Mouse (Mus musculus) kidney, adult 11 months (tissue): Measurements from ENCODE around the gene Tmbim1.
"Not testable (repeated sequence)": the region's sequence is repeated elsewhere in the genome, so short reads cannot be mapped to it uniquely, and the experiment has no call there.

Source experiments
- DNase-seq: peaks from one replicate; pipeline ENCODE4 v3.0.0; 2022

Tmbim1 gene

DNA sequence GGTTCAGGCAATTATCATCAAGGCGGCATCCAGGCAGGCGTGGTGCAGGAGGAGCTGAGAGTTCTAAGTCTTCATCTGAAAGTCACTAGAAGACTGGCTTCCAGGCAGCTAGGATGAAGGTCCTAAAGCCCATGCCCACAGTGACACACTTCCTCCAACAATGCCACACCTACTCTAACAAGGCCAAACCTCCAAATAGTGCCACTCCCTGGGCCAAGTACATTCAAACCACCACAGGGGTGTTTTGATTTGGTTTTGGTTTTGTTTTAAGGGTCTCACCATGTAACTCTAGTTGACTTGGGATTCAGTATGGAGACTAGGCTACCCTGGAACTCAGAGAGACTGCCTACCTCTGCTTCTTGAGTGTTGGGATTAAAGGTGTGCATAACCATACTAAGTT lies at the start of gene Tmbim1:
Gene Tmbim1, minus strand, starts transcription at position 101 of the 400 bp plus-strand sequence.
- no peak for DNase-seq

DNA sequence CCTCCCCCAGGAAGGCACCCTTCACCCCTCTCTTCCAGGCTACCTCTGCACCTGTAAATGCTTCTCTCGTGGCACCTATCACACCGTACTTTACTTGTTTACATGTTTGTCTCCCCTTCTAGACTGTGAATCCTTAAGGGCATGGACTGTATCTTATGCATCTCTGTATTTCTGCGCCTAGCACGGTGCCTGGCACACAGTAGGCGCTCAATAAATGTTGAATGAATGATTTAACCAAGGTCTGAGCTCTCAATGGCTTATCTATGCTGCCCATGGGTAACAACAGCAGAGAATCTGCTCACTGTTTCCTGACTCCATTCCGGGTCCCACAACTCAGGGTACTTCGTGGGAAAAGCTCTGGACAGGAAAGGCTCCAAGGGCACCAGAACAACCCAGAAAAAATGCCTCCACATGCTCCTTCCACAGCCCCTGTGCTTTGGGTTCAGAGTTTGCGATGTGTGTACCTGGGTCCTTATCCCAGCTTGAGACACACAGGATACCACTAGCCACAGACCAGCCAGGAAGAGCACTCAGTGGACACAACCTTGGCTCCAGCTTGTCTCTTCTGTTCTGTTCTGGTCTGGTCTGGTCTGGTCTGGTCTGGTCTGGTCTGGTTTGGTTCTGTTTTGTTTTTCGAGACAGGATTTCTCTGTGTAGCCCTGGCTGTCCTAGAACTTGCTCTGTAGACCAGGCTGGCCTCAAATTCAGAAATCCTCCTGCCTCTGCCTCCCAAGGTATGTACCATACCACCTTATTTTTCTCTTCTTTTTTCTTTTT lies 48.2 kb upstream of the Tmbim1 start:
- no peak for DNase-seq

GRCm38 (mm10) chr1:74352532-74353096 lies 47.2 kb upstream of the Tmbim1 start:
- DNase-seq: no peak

- DNase-seq: no peak
Observed at GRCm38 (mm10) chr1:74351185-74351769, 45.9 kb upstream of the Tmbim1 start.

DNA sequence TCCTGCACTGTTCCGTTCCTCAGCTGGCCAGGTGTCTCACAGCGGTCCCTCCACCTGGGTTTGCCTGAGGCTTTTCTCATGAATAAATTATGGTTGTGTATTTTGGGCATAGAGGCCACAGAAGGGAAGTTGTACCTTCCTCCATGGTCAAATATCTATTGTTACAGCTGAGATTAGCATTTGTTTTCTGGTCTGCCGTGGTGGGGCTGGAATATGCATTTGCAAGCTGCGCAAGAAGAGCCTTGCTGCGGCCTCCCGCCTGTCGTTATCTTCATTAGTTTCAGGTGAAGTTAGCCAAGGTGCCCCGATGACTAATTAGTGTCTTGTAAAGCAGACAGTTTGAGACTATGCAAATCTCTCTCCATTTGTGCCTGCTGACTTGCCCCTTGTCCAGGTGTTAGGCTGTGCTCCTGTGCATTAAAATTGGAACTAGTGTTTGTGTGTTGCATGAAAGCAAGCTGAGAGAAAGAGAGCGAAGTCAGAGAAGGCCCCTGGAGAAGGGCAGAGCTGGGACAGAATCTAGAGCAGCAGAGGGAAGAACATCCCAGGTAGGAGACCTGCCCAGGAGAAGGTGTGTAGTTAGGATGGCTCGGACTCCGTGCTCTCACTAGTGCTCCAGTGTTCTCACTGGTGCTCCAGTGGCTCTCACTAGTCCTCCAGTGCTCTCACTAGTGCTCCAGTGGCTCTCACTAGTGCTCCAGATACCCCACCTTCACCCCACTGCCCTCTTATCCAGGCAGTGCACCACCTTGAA lies 38.9 kb upstream of the Tmbim1 start:
- no peak for DNase-seq

DNA sequence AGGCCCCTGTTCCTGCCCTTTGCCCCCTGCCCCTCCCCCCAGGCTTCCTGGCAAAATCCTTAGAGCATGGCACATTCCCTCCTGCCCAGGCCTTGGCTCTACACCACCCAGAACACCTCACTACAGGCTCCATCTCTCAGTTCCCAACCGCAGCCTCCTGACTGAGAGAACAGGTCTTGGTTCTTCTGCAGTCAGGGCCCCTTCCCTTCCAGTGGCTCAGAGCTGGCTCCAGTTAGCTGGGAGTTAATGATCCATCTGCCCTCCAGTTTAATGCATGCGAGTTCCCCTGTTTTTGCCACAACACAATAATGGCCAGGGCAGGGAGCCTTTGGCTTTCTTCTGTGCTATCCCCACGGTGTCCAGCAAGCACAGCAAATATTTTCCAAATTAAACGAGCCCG lies 37.7 kb upstream of the Tmbim1 start:
- DNase-seq: peak; percentile 74

- DNase-seq: no peak
Observed at GRCm38 (mm10) chr1:74342308-74342707, 36.9 kb upstream of the Tmbim1 start.

DNA sequence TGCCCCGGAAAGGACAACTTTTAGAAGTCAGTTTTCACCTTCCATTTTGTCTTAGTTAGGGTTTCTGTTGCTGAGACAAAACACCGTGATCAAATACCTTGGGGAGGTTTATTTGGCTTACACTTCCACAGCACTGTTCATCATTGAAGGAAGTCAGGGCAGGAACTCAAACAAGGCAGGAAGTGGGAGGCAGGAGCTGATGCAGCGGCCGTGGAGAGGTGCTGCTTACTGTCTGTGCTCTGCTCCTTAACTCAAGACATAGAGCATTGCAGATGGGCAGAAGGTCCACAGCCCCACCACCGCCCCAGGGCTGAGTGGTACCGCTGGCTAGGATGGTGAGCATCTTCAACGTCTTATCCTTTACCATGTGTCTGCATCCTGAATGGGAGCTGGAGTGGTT lies 36.5 kb upstream of the Tmbim1 start:
- no peak for DNase-seq

DNA sequence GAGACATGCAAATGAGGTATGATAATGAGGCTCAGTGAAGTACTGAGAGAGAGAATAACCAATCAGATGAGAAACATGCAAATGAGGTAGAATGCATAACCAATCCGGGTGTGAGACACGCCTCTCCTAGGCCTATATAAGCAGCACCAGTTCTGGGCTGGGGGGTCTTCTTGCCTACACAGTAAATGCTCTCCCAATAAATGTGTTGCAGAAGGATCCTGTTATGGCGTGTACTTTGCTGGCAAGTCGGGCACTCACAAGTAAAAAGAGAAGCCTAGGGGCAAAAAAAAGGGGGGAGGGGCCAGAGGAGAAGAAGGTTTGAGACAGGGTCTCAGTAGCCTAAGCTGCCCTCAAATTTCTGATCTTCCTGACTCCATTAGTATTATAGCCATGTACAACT lies 35.6 kb upstream of the Tmbim1 start:
- DNase-seq: not testable (repeated sequence)

DNA sequence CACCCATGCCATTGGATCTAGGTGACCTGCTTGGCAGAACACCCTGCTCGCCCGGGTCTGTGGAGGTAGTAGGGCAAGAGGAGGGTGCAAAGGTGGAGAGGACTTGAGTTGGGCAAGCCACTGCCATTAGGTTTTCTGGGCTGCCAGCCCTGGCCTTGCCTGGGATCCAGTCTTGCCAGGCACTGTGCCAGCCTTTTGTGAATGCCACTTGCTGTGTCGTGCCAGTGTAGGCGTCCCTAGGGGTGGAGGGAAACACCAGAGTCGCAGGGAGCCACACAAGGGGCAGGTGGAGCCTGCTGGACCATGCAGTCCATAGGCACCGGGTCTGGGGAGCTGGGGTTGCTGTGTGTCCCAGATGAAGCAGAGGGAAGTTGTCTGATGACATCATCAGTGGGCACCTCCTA lies 34.9 kb upstream of the Tmbim1 start:
- DNase-seq: peak; percentile 87

DNA sequence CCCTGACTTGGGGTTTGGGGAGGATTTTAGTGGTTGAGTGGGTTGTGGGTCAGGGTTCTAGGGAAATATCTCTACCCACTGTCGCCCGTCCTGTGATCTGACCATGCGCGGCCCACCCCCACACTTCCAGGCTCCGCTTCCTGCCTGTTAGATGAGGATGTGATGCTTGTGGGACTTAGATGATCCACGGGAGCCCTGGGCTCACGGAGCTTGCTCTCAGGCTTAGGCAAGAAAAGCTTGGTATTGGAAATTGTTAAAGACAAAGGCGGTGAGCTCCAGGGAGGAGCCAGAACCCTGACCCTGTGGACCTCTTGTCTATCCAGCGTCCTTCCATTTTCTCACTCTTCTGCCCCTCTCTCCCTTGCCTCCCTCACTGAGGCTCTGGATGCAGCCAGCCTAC lies 34.5 kb upstream of the Tmbim1 start:
- no peak for DNase-seq

GRCm38 (mm10) chr1:74338626-74339025 lies 33.2 kb upstream of the Tmbim1 start:
- DNase-seq: no peak

GRCm38 (mm10) chr1:74338013-74338412 lies 32.6 kb upstream of the Tmbim1 start:
- DNase-seq: no peak

- no peak for DNase-seq
Observed at GRCm38 (mm10) chr1:74337241-74337771, 31.9 kb upstream of the Tmbim1 start.

DNA sequence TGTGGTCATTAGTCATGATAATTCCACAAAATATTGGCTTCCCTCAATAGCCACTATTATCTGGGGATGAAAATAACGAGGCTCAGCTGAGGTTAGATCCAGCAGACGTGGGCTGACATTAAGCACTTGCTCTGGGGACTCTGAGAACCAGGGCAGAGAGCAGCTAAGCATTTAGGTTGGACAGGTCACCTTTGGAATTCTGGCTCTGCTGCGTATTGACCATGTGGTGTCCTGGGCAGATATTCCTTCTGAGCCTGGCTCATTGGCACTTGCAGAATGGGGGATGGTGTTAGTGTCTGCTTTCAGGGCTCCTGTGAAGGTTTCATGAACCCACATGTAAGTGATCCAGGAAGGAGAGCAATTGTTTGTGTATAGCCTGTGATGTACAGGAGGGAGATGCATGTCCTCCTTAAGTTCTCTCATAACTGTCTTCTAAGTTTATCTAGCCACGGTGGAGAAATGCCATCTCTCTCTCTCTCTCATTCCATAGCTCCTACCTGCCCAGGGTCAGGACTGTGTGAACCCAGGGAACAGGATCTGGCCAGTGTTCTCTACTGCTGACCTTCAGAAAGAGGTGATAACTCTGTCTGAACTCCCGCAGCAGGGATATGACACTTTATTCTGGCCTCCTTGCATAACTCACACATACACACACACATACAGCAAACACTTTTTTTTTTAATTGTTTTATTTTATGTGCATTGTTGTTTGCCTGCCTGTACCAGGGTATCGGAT lies 30.2 kb upstream of the Tmbim1 start:
- peak; percentile 42 for DNase-seq

DNA sequence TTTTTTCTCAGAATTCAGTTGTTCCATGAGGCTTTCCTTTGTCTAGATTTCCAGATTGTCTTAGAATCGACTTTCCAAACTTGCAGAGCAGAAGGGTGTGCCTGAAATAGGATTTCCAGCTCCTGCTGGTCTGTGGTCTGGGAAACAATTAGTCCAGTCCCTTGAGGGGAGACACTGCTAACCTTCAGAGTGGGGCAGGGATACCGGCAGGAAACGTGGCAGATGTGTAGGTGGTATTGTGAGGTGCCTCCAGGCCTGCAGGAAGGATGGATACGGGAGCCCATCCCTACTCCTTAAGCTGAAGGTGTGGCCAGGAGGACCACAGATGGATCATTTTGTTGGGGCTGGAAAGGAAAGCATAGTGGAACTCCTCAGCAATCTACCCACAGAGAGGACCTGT lies 29.6 kb upstream of the Tmbim1 start:
- DNase-seq: no peak

DNA sequence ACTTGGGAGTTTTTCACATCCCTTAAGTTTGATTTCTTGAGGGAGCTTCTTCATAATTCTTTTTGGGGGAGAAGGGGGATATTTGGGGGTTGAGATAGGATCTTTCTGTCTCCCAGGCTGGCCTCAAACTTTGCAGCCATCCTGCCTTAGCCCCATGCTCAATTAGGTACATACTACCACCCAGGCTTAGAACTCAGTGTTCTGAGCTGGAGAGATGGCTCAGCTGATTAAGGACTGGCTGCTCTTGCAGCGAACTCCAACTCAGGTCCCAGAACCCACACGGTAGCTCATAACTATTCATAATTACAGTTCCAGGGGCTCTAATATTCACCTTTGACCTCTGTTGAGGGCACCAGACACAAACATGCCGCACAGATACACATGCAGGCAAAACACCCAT lies 29.2 kb upstream of the Tmbim1 start:
- no peak for DNase-seq

GRCm38 (mm10) chr1:74332930-74333329 lies 27.5 kb upstream of the Tmbim1 start:
- DNase-seq: no peak

- DNase-seq: peak; percentile 98
Observed at GRCm38 (mm10) chr1:74332241-74332763, 26.9 kb upstream of the Tmbim1 start.

DNA sequence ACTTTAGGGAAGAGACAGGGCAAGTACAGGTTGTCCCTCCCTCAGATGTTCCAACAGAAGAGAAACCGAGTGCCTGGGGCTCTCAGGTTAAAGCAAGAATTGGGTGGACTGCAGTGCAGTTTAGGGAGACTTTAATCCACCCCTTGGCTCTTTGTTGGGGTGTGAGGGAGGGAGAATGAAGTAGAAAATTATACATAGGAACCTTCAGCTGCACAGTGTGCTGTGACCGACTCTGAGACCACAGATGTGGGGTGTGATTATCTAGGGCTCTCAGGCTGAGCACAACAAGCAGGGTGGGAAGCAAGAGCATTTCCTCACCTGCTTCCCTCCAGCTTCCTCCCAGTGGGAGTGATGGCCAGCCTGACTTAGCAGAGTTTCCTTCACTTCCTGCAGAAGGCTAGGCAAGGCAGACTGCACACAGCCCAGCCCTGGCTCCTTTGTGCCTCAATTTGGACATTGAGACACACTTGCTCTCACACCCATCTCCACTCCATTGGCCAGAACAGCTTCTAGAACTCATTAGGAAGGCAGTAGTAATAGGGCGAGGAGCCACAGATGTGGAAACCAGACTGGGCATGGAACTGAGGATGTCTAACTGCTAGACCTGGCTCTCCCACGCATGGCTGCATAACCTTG lies 25.7 kb upstream of the Tmbim1 start:
- no peak for DNase-seq

DNA sequence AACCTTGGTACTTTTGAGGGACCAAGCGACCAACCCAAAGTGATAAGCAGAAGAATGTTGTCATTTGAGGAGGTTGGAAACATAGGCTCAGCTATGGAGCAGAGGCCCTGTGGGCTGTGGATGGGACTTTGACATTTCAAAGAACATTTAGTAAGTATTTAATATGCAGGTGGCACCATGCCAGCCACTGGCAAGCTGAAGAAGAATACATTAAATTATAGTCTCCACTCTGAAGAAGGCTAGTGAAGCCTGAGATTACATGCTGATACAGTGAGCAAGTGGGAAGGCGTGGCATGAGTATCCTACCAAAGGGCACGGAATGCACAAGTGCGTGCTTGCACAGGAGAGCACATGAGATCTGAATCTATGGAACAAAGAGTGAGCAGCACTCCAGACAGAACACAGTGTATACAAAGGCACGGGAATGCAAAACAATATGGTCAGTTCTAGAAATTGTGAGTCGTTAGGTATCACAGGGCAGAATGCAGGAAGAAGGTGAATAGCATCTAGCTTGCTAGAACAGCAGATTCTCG lies 24.5 kb upstream of the Tmbim1 start:
- peak; percentile 50 for DNase-seq

GRCm38 (mm10) chr1:74326916-74327315 lies 21.5 kb upstream of the Tmbim1 start:
- not testable (repeated sequence) for DNase-seq
